14 mouse cellular contexts compared by ENCODE assay signal in the genomic region with DNA sequence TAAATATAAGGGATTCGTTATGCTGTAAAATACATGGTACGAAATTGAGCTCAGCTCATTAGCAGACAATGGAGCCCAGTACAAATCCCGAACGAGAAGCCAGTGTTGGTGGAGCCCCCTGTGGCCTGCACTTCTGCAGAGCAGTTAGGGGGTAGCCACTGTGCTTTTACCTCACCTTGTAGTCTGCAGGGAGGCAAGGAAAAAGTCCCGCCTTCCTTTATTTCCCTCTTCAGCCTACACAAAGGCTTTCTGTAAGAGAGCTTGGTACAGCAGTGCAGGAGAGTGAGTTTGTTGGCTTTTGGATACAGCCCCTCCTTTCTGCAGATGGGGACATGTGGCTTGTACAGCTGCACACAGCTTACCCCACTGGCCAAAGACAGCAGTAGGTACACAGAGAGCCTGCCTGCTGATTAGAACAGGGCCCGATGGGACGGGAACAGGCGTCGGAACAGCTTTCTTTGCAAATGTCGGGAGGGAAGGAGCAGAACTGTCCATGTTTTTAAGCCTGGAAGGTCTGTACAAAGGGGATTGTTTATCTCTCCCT. TPM values are rescaled to one million over a fixed set of nuclear protein-coding genes. Genes with fewer than 3 reads are reported as not detected.
DNase-seq lines count a peak whose midpoint lies in the region; ATAC-seq lines count a peak whose summit lies in the region.
"Had no signal": no experiment of that assay in that cellular context is flagged by ENCODE, and none has a peak within 500 bp of the region (broad histone marks: within the 10 kb centered on the region; RNA-seq: fewer than 3 reads in every experiment).

No protein-coding gene starts in this region.

- peaks cover 3% of the 10 kb centered on the region for H3K36me3 ChIP-seq in heart, embryonic 16.5 days (ENCODE audit: control insufficient read depth, insufficient read depth)
- H3K36me3 ChIP-seq in midbrain, embryonic 10.5 days: peaks cover 20% of the 10 kb centered on the region
- H3K36me3 ChIP-seq: embryonic facial prominence, embryonic 12.5 days had no signal

- DNase-seq in thymus, postnatal 36 days: peak; percentile 5 to 11
- DNase-seq in thymus, postnatal 25 days: no peak
- DNase-seq in midbrain, embryonic 10.5 days (ENCODE audit: low spot score): no peak
- DNase-seq in right cerebral cortex, postnatal 25 days: no peak
- no peak for DNase-seq in spleen, postnatal 36 days (ENCODE audit: low spot score in 2 of 2)
- no peak for DNase-seq in left cerebral cortex, postnatal 14 days (ENCODE audit: low spot score in 2 of 2)
- DNase-seq in layer of hippocampus, adult 9-11 months: no peak
- DNase-seq: lung, postnatal 4 days; right cerebral cortex, adult 18-20 months had no signal

- peaks cover 65% of the 10 kb centered on the region for H3K4me1 ChIP-seq in heart, embryonic 16.5 days (ENCODE audit: control insufficient read depth, insufficient read depth, low read length)
- peaks cover 64% of the 10 kb centered on the region for H3K4me1 ChIP-seq in midbrain, embryonic 10.5 days

- ATAC-seq in heart, embryonic 16.5 days (replicated peaks; ENCODE audit: extremely low read depth, insufficient read depth, low FRiP score): no peak

- peak overlapping the region; percentile 82 for H3K27ac ChIP-seq in heart, embryonic 16.5 days (ENCODE audit: low read length)
- H3K27ac ChIP-seq in midbrain, embryonic 10.5 days (replicated peaks): 0 out of 2 replicates have a peak overlapping the region, but pooled peaks have one; percentile 10
- H3K27ac ChIP-seq: embryonic facial prominence, embryonic 12.5 days had no signal

- peaks cover under 1% of the 10 kb centered on the region; the same call in 1 of the 2 replicates for H3K27me3 ChIP-seq in heart, embryonic 16.5 days (ENCODE audit: control insufficient read depth, insufficient read depth, low read length)
- H3K27me3 ChIP-seq in midbrain, embryonic 10.5 days (ENCODE audit: low read depth, poor library complexity, severe bottlenecking): peaks cover 23% of the 10 kb centered on the region

- 50% methylated on average over 10 of the region's 10 CpGs for WGBS in heart, embryonic 16.5 days
- WGBS in midbrain, embryonic 10.5 days: 21% methylated on average over 10 of the region's 10 CpGs

- H3K9ac ChIP-seq in heart, embryonic 16.5 days (ENCODE audit: low read length): peak overlapping the region; percentile 65
- H3K9ac ChIP-seq: embryonic facial prominence, embryonic 12.5 days had no signal

- H3K4me3 ChIP-seq in heart, embryonic 16.5 days (ENCODE audit: low read length): peak overlapping the region; percentile 4
- H3K4me3 ChIP-seq in midbrain, embryonic 10.5 days: no peak overlapping the region
- H3K4me3 ChIP-seq: embryonic facial prominence, embryonic 12.5 days had no signal

- no peaks in the 10 kb centered on the region for H3K9me3 ChIP-seq in heart, embryonic 16.5 days (replicated peaks; ENCODE audit: control insufficient read depth, low read length)
- H3K9me3 ChIP-seq in midbrain, embryonic 10.5 days (replicated peaks): no peaks in the 10 kb centered on the region
- H3K9me3 ChIP-seq: embryonic facial prominence, embryonic 12.5 days had no signal

- H3K4me2 ChIP-seq in heart, embryonic 16.5 days (ENCODE audit: low read depth, low read length): peak overlapping the region; percentile 45
- H3K4me2 ChIP-seq: embryonic facial prominence, embryonic 12.5 days had no signal

- intact Hi-C loops in left cerebral cortex, postnatal 14 days (cut with DNase I): loop anchor here (10.0 kb wide), 1 partner anchor 265 kb away; no protein-coding TSS in a partner anchor

RNA-seq across cellular contexts. Expression of a gene that starts 3.9 kb away (rescaled TPM):
- polyA plus RNA-seq in heart, embryonic 16.5 days (2015; fragmentation: Nextera tagmentation; extraction: Ambion mirVana): 45.2 and 47.3 TPM in 2 replicates
- polyA plus RNA-seq in midbrain, embryonic 10.5 days (2016; fragmentation: Nextera tagmentation; extraction: Ambion mirVana): 24.2 and 24.6 TPM in 2 replicates
- total RNA-seq in left cerebral cortex, postnatal 14 days (2021): 10 to 100 TPM; 30.8 to 33.4 TPM

RNA-seq across cellular contexts. Expression of a gene that starts 13.0 kb away (rescaled TPM):
- 2.0 and 3.2 TPM in 2 replicates for polyA plus RNA-seq in heart, embryonic 16.5 days (2015; fragmentation: Nextera tagmentation; extraction: Ambion mirVana)
- polyA plus RNA-seq in midbrain, embryonic 10.5 days (2016; fragmentation: Nextera tagmentation; extraction: Ambion mirVana): 0.42 and 1.1 TPM in 2 replicates
- total RNA-seq in left cerebral cortex, postnatal 14 days (2021): 1 to 10 TPM; 3.1 to 3.3 TPM

RNA-seq across cellular contexts. Expression of a gene that starts 21.2 kb away (rescaled TPM):
- polyA plus RNA-seq in heart, embryonic 16.5 days (2015; fragmentation: Nextera tagmentation; extraction: Ambion mirVana): 3.2 and 3.4 TPM in 2 replicates
- polyA plus RNA-seq in midbrain, embryonic 10.5 days (2016; fragmentation: Nextera tagmentation; extraction: Ambion mirVana): 0.09 and 0.34 TPM in 2 replicates
- 1 to 10 TPM; 2.4 to 2.8 TPM for total RNA-seq in left cerebral cortex, postnatal 14 days (2021)

RNA-seq across cellular contexts. Expression of a gene that starts 23.2 kb away (rescaled TPM):
- 1.2 TPM in 1 of 2 replicates, not detected in the other for polyA plus RNA-seq in heart, embryonic 16.5 days (2015; fragmentation: Nextera tagmentation; extraction: Ambion mirVana)
- not detected in 2 replicates for polyA plus RNA-seq in midbrain, embryonic 10.5 days (2016; fragmentation: Nextera tagmentation; extraction: Ambion mirVana)
- total RNA-seq in left cerebral cortex, postnatal 14 days (2021): not detected
- total RNA-seq: gastrocnemius, postnatal 4 days; left cerebral cortex, adult 18-20 months; MEL had no signal
- polyA plus RNA-seq: embryonic facial prominence, embryonic 12.5 days had no signal

RNA-seq across cellular contexts. Expression of a gene that starts 30.1 kb away (rescaled TPM):
- polyA plus RNA-seq in heart, embryonic 16.5 days (2015; fragmentation: Nextera tagmentation; extraction: Ambion mirVana): 0.10 and 0.24 TPM in 2 replicates
- polyA plus RNA-seq in midbrain, embryonic 10.5 days (2016; fragmentation: Nextera tagmentation; extraction: Ambion mirVana): 3.1 and 7.5 TPM in 2 replicates
- total RNA-seq in left cerebral cortex, postnatal 14 days (2021): 100 to 1,000 TPM; 196 to 205 TPM

Comparison
In these comparisons a context has a peak if more than half of its experiments do, and no peak if none do; other contexts are left out.
1. DNase-seq: peak in thymus, postnatal 36 days (2 of 2); none in thymus, postnatal 25 days (single experiment), midbrain, embryonic 10.5 days (single experiment), right cerebral cortex, postnatal 25 days (single experiment), spleen, postnatal 36 days (0 of 2), left cerebral cortex, postnatal 14 days (0 of 2) and layer of hippocampus, adult 9-11 months (single experiment).